Mouse (Mus musculus) adrenal gland, adult (tissue): ENCODE measurements around the gene Gpr3.
A peak's percentile ranks its signal among the peaks of the same experiment; 100 is the strongest.

Experiments
- DNase-seq, 2 experiments: peaks; one replicate each; pipeline ENCODE4 v3.0.0; 2022 to 2023; ENCODE audit warnings: low spot score in 1 of 2; ENCODE audit not compliant: inconsistent age in 2 of 2

The Gpr3 gene

GRCm38 (mm10) chr4:133234771-133235170 lies 22.4 kb upstream of the Gpr3 start:
- no peak for DNase-seq

GRCm38 (mm10) chr4:133233285-133233976 lies 21.1 kb upstream of the Gpr3 start:
- DNase-seq = peak in 1 of 2 experiments; percentile 85

DNA sequence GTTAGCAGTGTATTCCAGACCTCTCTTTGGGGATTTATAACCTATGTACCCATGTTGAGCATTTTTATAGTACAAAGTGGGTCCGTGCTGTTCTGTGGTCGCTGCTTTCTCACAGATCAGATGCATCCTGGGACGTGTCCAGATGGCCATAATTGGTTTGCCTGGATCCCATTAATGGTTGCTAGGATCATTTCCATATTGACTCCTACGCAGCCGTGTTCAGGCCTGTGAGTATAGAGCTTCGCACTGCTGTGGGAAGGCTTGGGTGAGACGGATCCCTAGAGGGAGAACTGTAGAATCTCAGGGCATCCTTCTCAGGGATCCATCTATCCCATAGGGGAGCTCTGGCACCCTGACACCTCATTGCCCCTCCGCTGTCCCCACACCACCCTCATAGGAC lies 17.2 kb upstream of the Gpr3 start:
- no peak for DNase-seq

GRCm38 (mm10) chr4:133227636-133228035 lies 15.3 kb upstream of the Gpr3 start:
- DNase-seq = peak in 1 of 2 experiments; percentile 76

- DNase-seq = no peak
These were observed 13.7 kb upstream of the Gpr3 start for GRCm38 (mm10) chr4:133226073-133226472.

- no peak for DNase-seq
These were observed 11.5 kb upstream of the Gpr3 start for GRCm38 (mm10) chr4:133223875-133224274.

GRCm38 (mm10) chr4:133221701-133222100 lies 9.4 kb upstream of the Gpr3 start:
- no peak for DNase-seq

DNA sequence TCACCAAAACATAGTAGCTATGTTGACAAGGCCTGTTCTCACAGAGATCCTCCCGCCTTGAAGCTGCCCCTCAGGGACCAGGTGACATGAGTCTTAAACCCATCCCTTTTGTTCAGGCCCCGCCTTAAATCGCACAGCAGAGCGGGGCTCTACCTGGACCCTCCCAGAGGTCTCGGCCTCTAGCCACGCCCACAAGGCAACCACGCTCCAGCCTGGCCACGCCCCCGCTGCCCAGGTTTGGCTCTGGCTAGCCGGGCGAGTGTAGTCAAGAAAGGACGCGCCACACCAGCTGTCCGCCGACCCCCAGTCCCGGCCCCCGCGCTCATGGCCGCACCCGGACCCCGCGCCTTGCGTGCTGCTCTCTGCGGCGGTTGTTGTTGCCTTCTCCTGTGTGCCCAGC lies 8.3 kb upstream of the Gpr3 start:
- no peak for DNase-seq

DNA sequence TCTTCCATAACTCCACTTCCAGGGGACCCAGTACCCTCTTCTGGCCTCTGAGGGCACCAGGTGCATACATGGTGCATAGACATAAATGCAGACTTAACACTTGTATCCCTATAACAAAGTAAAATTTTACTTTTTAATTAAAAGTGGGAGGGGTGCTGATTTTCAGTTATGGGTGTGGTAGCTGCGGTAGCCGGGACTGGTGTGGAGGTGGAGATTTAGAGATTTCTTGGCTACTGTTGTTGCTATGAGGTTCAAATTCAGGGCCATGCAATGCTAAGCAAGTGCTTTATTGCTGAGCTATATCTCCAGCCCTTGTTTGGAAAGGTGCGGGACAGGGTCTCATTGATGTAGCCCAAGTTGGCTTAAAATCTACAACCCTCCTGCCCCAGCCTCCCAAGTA lies 6.4 kb upstream of the Gpr3 start:
- no peak for DNase-seq

DNA sequence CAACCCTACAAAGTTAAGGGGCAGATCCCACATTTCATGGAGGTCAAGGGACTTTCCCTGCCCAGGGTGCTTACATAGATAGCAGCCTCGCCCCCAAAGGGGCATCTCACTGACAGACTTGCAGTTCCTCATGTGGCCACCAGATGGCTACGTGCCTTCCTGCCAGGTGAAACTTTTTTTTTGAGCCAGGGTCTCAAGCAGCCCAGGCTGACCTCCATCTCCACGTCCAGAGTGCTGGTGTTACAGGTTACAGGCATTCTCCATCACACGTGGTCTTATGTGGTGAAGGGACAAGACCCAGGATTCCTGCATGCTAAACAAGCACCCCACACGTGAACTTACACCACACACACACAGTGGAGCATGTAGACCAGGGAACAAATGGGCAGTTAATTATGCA lies 5.3 kb upstream of the Gpr3 start:
- peak; percentile 46 to 82 for DNase-seq

DNA sequence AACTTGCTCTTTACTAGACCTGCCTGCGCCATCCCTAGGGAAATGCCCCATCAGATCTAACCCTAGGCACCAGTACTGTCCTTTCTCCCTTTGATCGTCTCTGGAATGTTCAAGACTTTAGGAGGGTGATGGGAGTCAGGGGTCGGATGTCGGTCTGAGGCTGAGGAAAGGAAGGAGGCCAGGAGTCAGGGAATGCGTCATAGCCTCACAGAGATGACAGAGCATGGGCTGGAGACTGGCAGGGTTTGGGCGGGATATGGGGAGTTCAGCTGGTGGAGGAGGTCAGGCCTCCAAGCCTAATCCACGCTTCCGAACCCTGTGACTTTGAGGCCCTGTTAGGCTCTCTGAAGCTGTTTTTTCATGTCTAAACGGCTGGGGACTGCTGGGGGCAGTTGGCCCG lies 1.3 kb upstream of the Gpr3 start:
- no peak for DNase-seq

DNA sequence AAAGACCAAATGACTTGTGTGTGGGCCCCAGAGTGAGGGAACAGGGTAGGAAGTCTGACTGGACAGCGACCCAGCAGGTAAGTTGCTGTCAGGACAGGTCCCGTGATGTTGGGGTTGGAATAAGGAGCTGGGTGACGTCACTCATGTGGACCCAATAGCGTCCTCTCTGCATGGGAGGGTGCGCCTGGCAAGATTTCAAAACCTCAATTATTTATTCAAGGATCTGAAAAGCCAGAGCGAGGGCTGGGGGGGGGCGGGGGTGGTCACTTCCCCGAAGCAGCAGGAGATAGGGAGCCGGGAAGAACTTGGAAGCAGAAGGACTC lies 893 bp upstream of the Gpr3 start:
- no peak for DNase-seq

DNA sequence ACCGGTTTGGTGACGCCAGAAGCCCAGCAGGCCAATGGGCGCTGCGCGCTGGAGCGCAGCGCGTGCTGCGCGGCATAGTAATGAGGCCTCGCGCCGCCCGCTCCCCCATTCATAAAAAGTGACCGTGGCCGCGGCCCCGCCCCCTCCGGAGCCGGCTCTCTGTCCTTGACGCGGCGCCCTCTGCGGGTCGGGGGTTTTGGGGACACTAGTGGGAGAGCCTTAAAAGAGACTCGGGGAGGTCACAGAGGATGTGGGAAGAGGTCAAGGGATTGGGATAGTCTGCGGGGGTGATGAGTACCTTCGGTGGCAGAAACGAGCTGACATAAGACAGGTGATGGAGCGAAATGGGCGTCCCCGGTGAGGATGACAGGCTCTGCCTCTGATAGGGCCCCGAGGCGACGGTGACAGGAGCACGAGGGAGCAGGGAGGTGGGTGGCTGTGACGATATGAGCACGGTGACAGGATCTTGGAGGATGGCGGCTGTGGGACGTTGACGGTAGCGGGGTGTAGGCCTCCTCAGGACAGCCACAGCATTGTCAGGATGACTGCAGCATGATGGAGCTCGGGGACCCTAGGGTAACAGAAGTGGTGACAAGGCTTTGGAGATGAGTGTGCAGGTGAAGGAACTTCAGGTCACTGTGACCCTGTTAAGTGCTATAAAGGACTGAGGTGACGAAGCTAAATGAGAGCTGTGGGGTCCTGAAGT lies 379 bp upstream of the Gpr3 start:
- peak; percentile 84 to 91 for DNase-seq

DNA sequence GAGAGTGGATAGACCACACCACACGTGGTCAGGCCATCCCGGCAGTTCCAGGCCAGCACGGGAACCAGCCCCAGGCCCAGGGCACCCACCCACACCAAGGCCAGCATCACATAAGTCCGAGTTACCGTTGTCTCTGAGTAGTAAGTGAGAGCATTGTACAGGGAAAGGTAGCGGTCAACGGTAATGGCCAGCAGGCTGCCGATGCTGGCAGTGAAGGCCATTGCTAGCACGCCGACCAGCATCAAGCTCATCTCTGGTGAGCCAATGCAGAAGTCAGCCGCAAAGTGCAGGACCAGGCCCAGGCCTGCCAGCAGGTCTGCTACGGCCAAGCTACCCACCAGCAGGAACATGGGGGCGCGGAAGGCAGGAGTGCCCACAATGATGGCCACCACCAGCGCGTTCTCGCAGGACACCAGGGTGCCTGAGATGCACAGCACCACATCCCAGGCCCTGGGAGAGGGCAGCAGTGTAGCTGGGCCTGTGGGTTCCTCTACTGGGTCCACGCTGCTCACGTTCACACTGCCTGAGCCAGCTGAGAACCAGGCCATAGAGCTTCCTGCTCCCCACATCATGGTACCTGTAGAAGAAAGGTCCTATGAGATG lies 1.4 kb downstream of the Gpr3 start:
- no peak for DNase-seq

GRCm38 (mm10) chr4:133210023-133210787 lies 2.1 kb downstream of the Gpr3 start:
- no peak for DNase-seq

GRCm38 (mm10) chr4:133209366-133209765 lies 3.0 kb downstream of the Gpr3 start:
- peak; percentile 55 to 79 for DNase-seq

- DNase-seq = no peak
These were observed 8.0 kb downstream of the Gpr3 start for GRCm38 (mm10) chr4:133204379-133204778.

DNA sequence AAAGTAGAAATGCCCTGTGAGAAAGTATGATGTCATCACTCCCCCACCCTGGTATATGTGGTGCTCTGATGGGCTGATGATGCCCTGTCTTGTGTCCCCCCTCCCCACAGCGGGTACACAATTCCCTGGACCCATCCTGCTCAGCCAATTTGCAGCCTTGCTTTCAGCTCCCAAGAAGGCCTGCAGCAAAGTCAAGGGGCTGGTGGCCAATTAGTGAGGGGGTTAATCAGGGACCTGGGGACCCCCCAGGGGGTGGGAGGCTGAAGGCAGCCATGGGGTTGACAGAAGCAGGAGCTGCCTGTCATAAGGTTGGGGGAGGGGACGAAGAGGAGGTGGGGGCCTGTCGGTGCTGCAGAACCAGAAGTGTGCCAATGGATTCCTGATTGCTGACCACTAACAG lies 8.7 kb downstream of the Gpr3 start:
- no peak for DNase-seq

GRCm38 (mm10) chr4:133202254-133202653 lies 10.1 kb downstream of the Gpr3 start:
- DNase-seq = no peak

DNA sequence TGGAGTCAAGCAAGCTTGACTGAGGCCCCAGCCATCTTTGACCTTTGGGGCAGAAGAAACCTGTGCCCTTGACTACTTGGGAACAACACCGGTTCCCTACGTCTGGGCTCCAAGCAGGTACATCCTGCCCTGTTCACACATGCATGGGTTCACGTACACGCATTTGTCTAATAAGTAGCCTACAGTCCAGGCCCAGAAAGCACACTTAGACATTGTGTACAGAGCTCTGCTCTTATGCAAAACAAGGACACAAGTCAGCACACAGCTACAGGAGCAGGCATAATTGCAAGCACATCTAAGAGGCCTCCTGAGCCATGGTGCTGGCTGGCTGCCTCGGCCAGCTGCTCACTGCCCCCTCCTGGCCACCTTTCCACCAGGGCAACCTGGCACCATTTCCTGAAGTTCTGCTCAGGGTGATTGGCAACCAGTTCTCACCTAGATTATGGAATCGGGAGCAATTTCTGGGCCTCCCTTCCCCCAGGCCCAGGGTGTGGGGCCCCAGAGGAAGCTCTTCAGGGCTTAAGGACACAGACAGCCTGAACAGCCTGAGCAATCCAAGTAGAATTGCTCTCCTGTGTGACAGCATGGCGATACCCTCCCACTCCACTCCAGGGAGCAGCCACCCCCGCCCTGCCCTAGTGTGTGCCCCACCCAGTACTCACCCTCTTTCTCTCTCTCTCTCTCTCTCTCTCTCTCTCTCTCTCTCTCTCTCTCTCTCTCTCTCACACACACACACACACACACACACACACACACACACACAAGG lies 11.1 kb downstream of the Gpr3 start:
- DNase-seq = peak; percentile 81 to 91

DNA sequence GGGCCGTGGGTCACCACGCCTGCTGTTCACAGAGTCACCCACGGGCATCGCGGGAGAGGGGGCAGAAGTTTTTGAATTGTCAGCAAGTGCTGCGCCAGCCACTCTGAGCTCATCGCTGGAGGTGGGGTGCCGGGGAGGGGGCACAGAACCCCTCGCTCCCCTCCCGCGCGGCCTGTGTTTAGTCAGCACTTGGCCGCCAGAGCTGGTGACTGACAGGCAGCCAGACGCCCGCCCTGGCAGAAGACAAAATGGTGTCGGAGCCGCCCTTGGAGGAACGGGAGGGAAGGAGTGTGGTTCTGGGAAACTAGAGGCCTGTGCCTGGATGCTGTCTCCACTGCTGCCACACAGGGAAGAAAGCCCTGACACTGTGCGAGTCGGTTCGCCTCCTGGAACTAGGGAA lies 12.0 kb downstream of the Gpr3 start:
- DNase-seq = peak; percentile 45 to 72
